Mouse (Mus musculus) neutrophil, adult 65 days (primary cell): ENCODE data around the gene Emc7. TPM values are rescaled to one million over a fixed set of nuclear protein-coding genes. Genes with fewer than 3 reads are reported as not detected.

ENCODE experiments used
- total RNA-seq: library from RNA; stranded (reverse); gene quantifications from 2 replicates; pipeline ENCODE4 v1.2.4, GENCODE M21; 2023

The Emc7 gene
- total RNA-seq = 9.0 and 11.2 TPM in 2 replicates

DNA sequence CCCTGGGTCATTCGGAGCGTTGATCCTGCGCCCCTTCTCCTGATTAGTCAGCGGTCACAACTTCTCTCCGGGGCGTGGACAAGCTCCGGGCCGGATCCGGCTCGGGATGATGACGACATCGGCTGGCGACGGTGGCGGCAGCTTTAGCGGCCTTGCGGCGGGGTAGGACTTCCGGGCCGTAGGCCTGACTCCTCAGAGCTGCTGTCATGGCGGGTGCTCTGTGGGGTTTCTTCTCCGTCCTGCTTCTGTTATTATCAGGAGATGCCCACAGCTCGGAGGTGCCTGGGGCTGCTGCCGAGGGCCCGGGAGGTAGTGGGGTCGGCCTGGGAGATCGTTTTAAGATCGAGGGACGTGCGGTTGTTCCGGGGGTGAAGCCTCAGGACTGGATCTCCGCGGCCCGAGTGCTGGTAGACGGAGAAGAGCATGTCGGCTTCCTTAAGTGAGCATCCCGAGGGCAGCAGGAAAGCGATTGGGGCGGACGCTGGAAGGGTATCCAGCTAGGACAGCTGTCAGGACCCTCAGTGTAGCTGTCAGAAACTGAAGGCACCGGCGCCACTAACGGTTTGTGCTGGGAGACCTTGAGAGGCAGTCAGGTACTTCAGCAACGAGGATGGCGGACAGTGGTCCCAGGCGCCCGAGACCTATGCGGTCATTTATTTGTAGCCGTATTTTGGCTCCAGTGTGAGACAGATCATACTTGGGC is at the start of gene Emc7:
Gene Emc7, plus strand, starts transcription at position 136 of the 703 bp plus-strand sequence.

GRCm38 (mm10) chr2:112480669-112481068 is 25.9 kb downstream of the Emc7 start, which contains the start of gene Chrm5:
Gene Chrm5, minus strand, starts transcription at chr2:112480769.

GRCm38 (mm10) chr2:112492856-112493538 is 38.2 kb downstream of the Emc7 start, which contains the start of gene Aven:
Gene Aven, plus strand, starts transcription at chr2:112492964.

Other genes with a start within 250 kb of the Emc7 start
- 87.0 and 113 TPM in 2 replicates for gene Lpcat4, start 215.5 kb upstream of the Emc7 start, total RNA-seq
- gene Nutm1, start 195.7 kb upstream of the Emc7 start, total RNA-seq = not detected in 2 replicates
- 13.9 and 14.8 TPM in 2 replicates for gene Nop10, start 193.1 kb upstream of the Emc7 start, total RNA-seq
- 187 and 220 TPM in 2 replicates for gene Slc12a6, start 189.2 kb upstream of the Emc7 start, total RNA-seq
- not detected in 2 replicates for gene Gm21985, start 188.7 kb upstream of the Emc7 start, total RNA-seq
- gene Emc4, start 87.0 kb upstream of the Emc7 start, total RNA-seq = 15.4 and 16.9 TPM in 2 replicates
- 5.9 and 9.1 TPM in 2 replicates for gene Katnbl1, start 75.8 kb upstream of the Emc7 start, total RNA-seq
- gene Chrm5, start 25.8 kb downstream of the Emc7 start, total RNA-seq = not detected in 2 replicates
- gene Aven, start 38.0 kb downstream of the Emc7 start, total RNA-seq = 3.1 and 4.3 TPM in 2 replicates